Mouse (Mus musculus) brain, adult 10 weeks (tissue): ENCODE results near the gene Olfr1049. TPM values are rescaled to one million over a fixed set of nuclear protein-coding genes. Genes with fewer than 3 reads are reported as not detected.

Experiments
- polyA plus RNA-seq: library from polyadenylated mRNA; stranded (reverse); fragments of 350-450 nt; fragmentation: Illumina TruSeq; extraction: RNeasy Lipid Tissue Mini Kit (QIAGEN cat#74804); gene quantifications from one replicate; pipeline ENCODE4 v1.2.3, GENCODE M21; 2015; ENCODE audit warnings: low read depth, low replicate concordance

Gene Olfr1049
- polyA plus RNA-seq: not detected

GRCm38 (mm10) chr2:86258228-86258627, at the start of gene Olfr1049:
Gene Olfr1049 (minus strand): TSS chr2:86258328.

GRCm38 (mm10) chr2:86292155-86292554, 34.0 kb upstream of the Olfr1049 start, which contains the start of gene Olfr1052:
Gene Olfr1052 (plus strand): TSS chr2:86292455.

DNA sequence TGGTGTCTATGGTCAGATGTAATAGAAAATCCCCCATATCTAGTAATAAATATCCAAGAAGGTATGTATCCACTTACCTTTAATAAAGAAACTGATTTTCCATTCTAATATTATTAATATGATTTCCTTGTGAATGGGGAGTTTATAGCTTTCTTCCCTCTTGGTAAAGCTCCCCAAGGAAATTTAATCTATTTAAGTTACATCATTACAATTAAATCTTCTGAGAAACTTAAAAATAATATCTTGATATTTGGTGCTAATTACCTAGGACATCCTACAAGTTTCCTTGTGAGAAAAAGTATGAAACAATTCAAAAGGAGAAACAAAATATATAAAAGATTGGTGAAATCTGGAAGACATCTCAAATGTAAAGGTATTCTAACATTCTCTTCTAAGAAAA, 20.9 kb upstream of the Olfr1049 start, which contains the start of gene Olfr1051:
Gene Olfr1051, minus strand, starts transcription at position 101 of the 400 bp plus-strand sequence.

DNA sequence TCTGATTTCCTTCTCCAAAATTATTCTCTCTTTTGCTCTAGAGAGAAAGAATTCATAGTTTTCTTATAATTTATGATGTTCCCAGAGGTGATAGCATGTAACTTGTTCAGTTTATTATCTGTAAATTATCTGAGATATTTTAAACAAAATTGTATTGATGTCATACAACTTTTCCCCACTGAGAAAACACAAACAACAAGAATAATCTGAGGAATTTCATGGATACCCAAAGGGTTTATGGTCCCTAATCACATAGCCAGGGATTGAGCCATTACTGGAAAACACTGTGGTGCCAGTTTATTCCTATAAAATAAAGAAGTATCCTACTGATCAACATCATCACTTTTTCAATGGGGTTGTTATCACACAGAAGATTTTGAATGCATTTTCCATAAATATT, 17.9 kb downstream of the Olfr1049 start, which contains the start of gene Olfr1048:
Gene Olfr1048, minus strand, starts transcription at position 101 of the 400 bp plus-strand sequence.

GRCm38 (mm10) chr2:86231301-86231700, 26.8 kb downstream of the Olfr1049 start, which contains the start of gene Olfr1047:
Gene Olfr1047 (minus strand): TSS chr2:86231401.

GRCm38 (mm10) chr2:86219214-86219613, 38.9 kb downstream of the Olfr1049 start, which contains the start of gene Olfr1046:
Gene Olfr1046 (minus strand): TSS chr2:86219314.

Other genes with a start within 250 kb of the Olfr1049 start
- 0.13 TPM for gene Olfr1033, start 237.7 kb downstream of the Olfr1049 start, polyA plus RNA-seq
- gene Olfr1034, start 212.5 kb downstream of the Olfr1049 start, polyA plus RNA-seq: not detected
- not detected for gene Olfr1036, start 184.3 kb downstream of the Olfr1049 start, polyA plus RNA-seq
- not detected for gene Olfr1037, start 170.9 kb downstream of the Olfr1049 start, polyA plus RNA-seq
- not detected for gene Olfr1039, start 122.4 kb downstream of the Olfr1049 start, polyA plus RNA-seq
- not detected for gene Olfr1040, start 111.6 kb downstream of the Olfr1049 start, polyA plus RNA-seq
- not detected for gene Olfr1042, start 96.5 kb downstream of the Olfr1049 start, polyA plus RNA-seq
- gene Olfr1043, start 90.8 kb downstream of the Olfr1049 start, polyA plus RNA-seq: not detected
- gene Olfr1044, start 80.5 kb downstream of the Olfr1049 start, polyA plus RNA-seq: not detected
- gene Olfr52, start 72.6 kb downstream of the Olfr1049 start, polyA plus RNA-seq: not detected
- gene Olfr1045, start 55.3 kb downstream of the Olfr1049 start, polyA plus RNA-seq: not detected
- not detected for gene Olfr1046, start 39.0 kb downstream of the Olfr1049 start, polyA plus RNA-seq
- gene Olfr1047, start 26.9 kb downstream of the Olfr1049 start, polyA plus RNA-seq: not detected
- not detected for gene Olfr1048, start 18.0 kb downstream of the Olfr1049 start, polyA plus RNA-seq
- not detected for gene Olfr1051, start 20.8 kb upstream of the Olfr1049 start, polyA plus RNA-seq
- not detected for gene Olfr1052, start 34.1 kb upstream of the Olfr1049 start, polyA plus RNA-seq
- gene Olfr1053, start 57.0 kb upstream of the Olfr1049 start, polyA plus RNA-seq: not detected
- not detected for gene Olfr1054, start 77.1 kb upstream of the Olfr1049 start, polyA plus RNA-seq
- gene Olfr1055, start 92.0 kb upstream of the Olfr1049 start, polyA plus RNA-seq: not detected
- gene Olfr1056, start 104.1 kb upstream of the Olfr1049 start, polyA plus RNA-seq: not detected
- not detected for gene Olfr1057, start 120.1 kb upstream of the Olfr1049 start, polyA plus RNA-seq
- gene Olfr1058, start 130.2 kb upstream of the Olfr1049 start, polyA plus RNA-seq: not detected
- gene Olfr1061, start 155.7 kb upstream of the Olfr1049 start, polyA plus RNA-seq: not detected
- not detected for gene Olfr1062, start 168.4 kb upstream of the Olfr1049 start, polyA plus RNA-seq
- gene Olfr1065, start 192.3 kb upstream of the Olfr1049 start, polyA plus RNA-seq: not detected
- gene Olfr1066, start 197.9 kb upstream of the Olfr1049 start, polyA plus RNA-seq: not detected
- not detected for gene Olfr228, start 229.1 kb upstream of the Olfr1049 start, polyA plus RNA-seq